Mouse (Mus musculus) cerebellum, postnatal 4 days (tissue): Measurements from ENCODE around the gene Lmntd1.
A peak's percentile ranks its signal among the peaks of the same experiment; 100 is the strongest.
"Not testable (repeated sequence)": the region's sequence is repeated elsewhere in the genome, so short reads cannot be mapped to it uniquely, and the experiment has no call there.

Experiments used
- DNase-seq, 2 experiments: peaks; one replicate each; pipeline ENCODE4 v3.0.0; 2022; ENCODE audit warnings: low spot score in 2 of 2, mixed read lengths in 1 of 2

Lmntd1 gene

DNA sequence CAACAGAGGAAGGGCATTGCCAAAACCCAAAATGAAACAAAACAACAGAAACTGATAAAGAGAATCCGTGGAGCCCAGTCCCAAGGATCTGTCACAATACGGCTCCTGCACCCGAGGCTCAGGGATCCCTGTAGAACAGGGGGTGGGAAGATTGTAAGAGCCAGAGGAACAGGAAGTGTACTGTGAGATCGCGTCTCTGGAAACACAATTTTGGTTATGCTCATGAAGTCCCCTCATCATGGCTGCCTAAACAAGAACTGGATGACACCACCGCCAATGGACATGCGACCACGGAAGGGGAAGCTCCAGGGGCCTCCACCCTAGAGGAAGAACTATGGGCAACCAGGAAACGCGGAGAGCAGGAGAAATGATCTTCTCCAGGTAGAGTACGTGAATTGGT, 271.3 kb downstream of the Lmntd1 start:
- no peak for DNase-seq

DNA sequence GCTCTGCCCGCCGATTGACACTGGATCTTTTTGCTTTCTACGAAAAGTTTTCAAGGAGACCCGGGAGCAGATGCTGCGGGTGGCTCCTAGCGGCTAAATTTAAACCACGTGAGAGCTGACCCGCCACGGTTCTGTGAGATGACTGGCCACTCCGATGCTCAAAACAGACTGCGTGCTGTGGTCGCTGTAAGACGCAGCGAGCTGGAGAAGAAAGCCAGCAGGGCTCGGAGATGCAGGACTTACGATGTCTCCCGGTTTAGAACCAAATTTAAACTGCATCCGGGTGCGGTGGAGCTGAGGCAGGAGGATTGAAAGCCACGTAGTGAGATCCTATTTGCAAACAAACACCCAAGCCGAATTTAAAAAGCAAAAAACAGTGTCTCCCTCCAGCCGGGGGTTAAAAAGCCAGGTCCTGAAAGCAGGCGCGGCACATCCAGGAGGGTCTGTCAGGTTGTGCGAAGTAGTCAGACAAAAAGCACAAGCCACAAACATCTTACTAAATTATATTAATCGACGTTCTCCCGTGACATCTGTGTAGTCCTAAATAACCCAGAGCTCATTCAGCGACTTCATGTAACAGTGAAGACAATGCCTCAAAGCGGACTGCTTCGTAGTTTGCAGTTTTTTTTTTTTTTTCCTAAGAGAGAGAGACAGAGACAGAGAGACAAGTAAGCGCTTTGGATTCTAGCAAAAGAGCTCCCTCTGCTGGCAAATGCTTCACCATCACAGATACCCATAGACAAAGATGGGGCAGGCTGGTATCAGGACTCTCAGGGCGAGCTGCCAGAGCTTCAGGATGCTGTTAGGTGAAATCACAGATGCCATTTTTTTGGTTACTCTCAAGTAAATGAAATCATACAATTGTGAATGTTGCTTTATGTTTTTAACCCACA, 272.6 kb downstream of the Lmntd1 start:
- DNase-seq = peak; percentile 53 to 85

DNA sequence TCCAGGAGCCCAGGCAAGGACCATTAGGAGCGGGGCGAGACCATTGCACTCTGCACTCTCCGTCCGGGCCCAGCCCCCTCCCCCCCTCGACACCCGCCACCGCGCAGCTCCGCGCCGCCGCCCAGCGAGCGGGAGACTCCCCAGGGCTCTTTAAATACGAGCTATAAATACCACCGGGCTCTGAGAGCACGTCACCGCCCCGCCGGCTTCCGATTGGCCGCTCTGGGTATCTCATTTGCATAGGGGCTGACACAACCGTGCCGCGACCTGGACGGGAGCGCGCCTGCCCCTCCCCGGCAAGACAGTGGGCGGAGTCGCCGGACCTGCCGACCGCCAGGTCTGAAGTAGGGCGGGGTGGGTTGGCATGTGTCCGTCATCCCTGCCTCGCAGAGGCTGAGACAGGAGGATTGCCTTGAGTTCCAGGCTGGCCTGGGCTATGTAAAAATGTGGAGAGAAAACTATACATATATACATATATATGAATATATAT, 273.4 kb downstream of the Lmntd1 start:
- DNase-seq = peak; percentile 70 to 84

DNA sequence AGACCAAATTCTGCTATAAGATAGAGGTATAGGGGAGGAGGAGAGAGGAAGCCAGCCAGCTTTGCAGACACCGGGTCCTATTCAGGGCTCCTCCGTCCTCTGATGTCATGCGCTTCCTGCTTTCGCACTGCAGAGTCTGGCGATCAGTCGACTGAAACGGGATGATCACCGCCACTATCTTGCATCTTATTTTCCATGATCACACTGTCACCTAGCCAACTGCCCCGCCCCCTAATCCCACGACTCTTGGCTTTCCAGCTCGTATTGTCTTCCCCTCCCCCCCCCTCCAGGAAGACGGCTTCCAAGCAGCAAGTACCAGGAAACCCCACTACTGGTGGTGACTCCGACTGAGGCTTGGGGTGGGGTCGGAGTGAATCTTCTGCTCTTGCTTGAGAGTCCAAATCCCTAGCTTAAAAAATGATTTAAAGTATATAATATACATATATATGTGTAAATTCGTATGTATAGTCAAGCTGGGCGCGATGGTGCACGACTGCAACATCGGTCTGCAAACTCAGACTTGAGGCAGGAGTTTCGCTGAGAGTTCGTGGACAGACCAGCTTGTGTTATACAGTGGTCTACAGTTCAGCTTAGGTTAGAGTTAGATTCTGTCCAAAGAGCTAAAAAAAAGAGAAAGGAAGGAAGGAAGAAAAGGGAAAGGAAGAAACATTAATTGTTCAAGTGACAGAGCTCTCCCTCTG, 274.0 kb downstream of the Lmntd1 start:
- peak in 1 of 2 experiments; percentile 58 for DNase-seq

GRCm38 (mm10) chr6:145338571-145339294, 275.4 kb downstream of the Lmntd1 start:
- DNase-seq = no peak

GRCm38 (mm10) chr6:145337521-145337920, 276.6 kb downstream of the Lmntd1 start:
- not testable (repeated sequence) for DNase-seq

- no peak for DNase-seq
Observed at GRCm38 (mm10) chr6:145335876-145336768, 278.0 kb downstream of the Lmntd1 start.

- no peak for DNase-seq
Observed at GRCm38 (mm10) chr6:145334211-145334610, 279.9 kb downstream of the Lmntd1 start.

GRCm38 (mm10) chr6:145326141-145326806, 287.8 kb downstream of the Lmntd1 start:
- DNase-seq = no peak

DNA sequence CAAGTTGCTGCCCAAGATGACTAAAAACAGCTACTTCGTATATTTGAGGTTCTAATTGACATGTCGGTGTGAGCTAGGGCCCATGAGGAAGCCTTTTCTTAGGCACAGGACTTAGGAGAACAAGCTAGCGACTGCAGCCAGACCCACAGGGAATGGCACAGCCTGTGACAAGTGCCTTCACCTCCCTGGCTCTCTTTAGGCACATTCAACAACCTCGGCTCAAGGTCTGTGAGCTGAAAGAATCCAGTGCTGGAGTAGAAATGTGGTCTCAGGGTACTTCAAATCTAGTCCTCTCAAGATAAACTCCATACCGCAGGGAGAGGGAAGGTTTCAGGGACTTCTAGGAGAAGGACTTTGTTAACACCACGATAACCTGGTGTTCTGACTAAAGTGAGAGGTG, 289.0 kb downstream of the Lmntd1 start:
- DNase-seq = no peak

DNA sequence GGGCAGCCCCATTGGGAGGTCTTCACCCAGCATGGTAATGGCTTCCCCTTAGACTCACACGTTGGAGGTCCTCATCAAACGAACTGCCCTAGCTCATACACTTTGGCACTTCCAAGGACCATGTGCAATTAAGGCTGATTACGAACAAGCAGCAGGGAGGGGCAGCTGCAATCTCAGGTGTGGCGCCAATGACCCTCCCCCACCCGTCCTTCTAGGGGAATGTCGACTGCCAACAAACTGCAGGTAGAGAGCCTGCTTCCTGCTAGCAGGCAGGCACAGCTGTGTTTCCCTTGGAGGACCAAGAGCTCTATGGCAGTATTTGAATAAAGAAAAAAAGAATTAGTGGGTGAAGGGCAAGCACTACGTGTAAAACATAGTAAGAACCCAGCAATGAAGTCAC, 289.6 kb downstream of the Lmntd1 start:
- DNase-seq = no peak

DNA sequence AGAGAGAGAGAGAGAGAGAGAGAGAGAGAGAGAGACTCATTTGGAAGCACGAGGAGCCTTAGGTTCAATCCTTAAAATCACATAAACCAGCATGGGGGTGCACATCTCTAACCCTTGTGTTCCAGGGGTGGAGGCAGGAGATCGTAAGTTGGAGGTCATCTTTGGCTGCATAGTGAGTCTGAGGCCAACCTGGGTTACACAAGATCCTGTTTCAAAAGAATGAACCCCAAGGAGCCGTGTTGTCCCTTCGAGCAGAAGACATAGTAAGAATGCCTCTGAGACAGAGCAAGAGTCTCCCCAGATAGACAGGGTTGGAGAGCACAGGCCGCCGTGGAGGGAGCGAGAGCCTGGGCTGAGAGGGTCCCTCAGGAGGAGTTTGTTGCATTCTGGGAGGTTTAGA, 291.9 kb downstream of the Lmntd1 start:
- DNase-seq = no peak

DNA sequence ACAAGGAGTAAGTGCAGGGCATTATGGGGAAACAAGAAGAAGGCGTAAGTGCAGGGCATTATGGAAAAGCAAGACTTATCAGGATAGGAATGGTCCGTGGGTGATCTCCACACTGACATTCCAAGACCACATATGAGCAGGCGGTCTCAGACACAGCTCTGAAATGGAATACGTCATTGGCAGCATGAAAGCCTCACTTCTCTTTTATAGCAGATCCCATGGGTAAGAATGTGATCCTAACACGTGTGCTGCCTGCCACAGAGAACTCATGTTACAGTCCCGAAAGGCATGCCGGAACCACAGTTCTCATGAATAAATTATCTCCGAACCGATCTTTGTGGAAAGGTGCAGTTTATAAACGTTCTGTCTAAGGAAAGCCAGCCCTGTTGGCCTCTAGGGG, 294.0 kb downstream of the Lmntd1 start:
- DNase-seq = no peak
